Mouse (Mus musculus): ENCODE measurements around the gene Wfdc15a. TPM values are rescaled to one million over a fixed set of nuclear protein-coding genes. Genes with fewer than 3 reads are reported as not detected.
"Not testable (repeated sequence)": the region's sequence is repeated elsewhere in the genome, so short reads cannot be mapped to it uniquely, and the experiment has no call there.

Gene Wfdc15a
- total RNA-seq (2022), result not detected

GRCm38 (mm10) chr2:164199626-164200327 is at the start of gene Wfdc15a:
TSS of gene Wfdc15a (minus strand) at chr2:164200130.
- DNase-seq (ENCODE audit: low spot score), result no peak

GRCm38 (mm10) chr2:164238366-164238765 is 38.4 kb upstream of the Wfdc15a start, which contains the start of gene Svs2:
TSS of gene Svs2 (minus strand) at chr2:164238466.
- no peak for DNase-seq (ENCODE audit: low spot score)

- DNase-seq (ENCODE audit: low spot score), result no peak
Observed at GRCm38 (mm10) chr2:164232671-164233070, 32.7 kb upstream of the Wfdc15a start.

- no peak for DNase-seq (ENCODE audit: low spot score)
Observed at GRCm38 (mm10) chr2:164228361-164229070, 28.6 kb upstream of the Wfdc15a start.

GRCm38 (mm10) chr2:164221522-164221921 is 21.6 kb upstream of the Wfdc15a start, which contains the start of gene Wfdc15b:
TSS of gene Wfdc15b (minus strand) at chr2:164221660.
- no peak for DNase-seq (ENCODE audit: low spot score)

- no peak for DNase-seq (ENCODE audit: low spot score)
Observed at GRCm38 (mm10) chr2:164219295-164219694, 19.4 kb upstream of the Wfdc15a start.

- no peak for DNase-seq (ENCODE audit: low spot score)
Observed at GRCm38 (mm10) chr2:164212711-164213110, 12.8 kb upstream of the Wfdc15a start.

GRCm38 (mm10) chr2:164210892-164211291 is 11.0 kb upstream of the Wfdc15a start:
- no peak for DNase-seq (ENCODE audit: low spot score)

GRCm38 (mm10) chr2:164206676-164207075 is 6.7 kb upstream of the Wfdc15a start:
- no peak for DNase-seq (ENCODE audit: low spot score)

- DNase-seq (ENCODE audit: low spot score), result not testable (repeated sequence)
Observed at GRCm38 (mm10) chr2:164206011-164206410, 6.1 kb upstream of the Wfdc15a start.

- DNase-seq (ENCODE audit: low spot score), result no peak
Observed at GRCm38 (mm10) chr2:164196700-164196990, 3.3 kb downstream of the Wfdc15a start.

- no peak for DNase-seq (ENCODE audit: low spot score)
Observed at GRCm38 (mm10) chr2:164195971-164196699, 3.8 kb downstream of the Wfdc15a start.

- no peak for DNase-seq (ENCODE audit: low spot score)
Observed at GRCm38 (mm10) chr2:164194959-164195630, 4.8 kb downstream of the Wfdc15a start.

GRCm38 (mm10) chr2:164192279-164192678 is 7.7 kb downstream of the Wfdc15a start:
- no peak for DNase-seq (ENCODE audit: low spot score)

- DNase-seq (ENCODE audit: low spot score), result no peak
Observed at GRCm38 (mm10) chr2:164190576-164190975, 9.4 kb downstream of the Wfdc15a start, which contains the start of gene Wfdc12. TSS of gene Wfdc12 (minus strand) at chr2:164190608.

- no peak for DNase-seq (ENCODE audit: low spot score)
Observed at GRCm38 (mm10) chr2:164188722-164189121, 11.2 kb downstream of the Wfdc15a start.

GRCm38 (mm10) chr2:164184145-164184719 is 15.7 kb downstream of the Wfdc15a start:
- DNase-seq (ENCODE audit: low spot score), result no peak

GRCm38 (mm10) chr2:164183340-164183739 is 16.6 kb downstream of the Wfdc15a start:
- no peak for DNase-seq (ENCODE audit: low spot score)

GRCm38 (mm10) chr2:164182692-164183255 is 17.2 kb downstream of the Wfdc15a start, which contains the start of gene Wfdc5:
TSS of gene Wfdc5 (minus strand) at chr2:164182742.
- DNase-seq (ENCODE audit: low spot score), result no peak

GRCm38 (mm10) chr2:164180770-164181169 is 19.2 kb downstream of the Wfdc15a start:
- no peak for DNase-seq (ENCODE audit: low spot score)

GRCm38 (mm10) chr2:164180124-164180523 is 19.8 kb downstream of the Wfdc15a start:
- peak; percentile 17 for DNase-seq (ENCODE audit: low spot score)

All from heart, adult 8-10 months (tissue).